Mouse (Mus musculus) adrenal gland, adult (tissue): ENCODE measurements around the gene Trak1.
A peak's percentile ranks its signal among the peaks of the same experiment; 100 is the strongest.

Experiments
- DNase-seq, 2 experiments: peaks; one replicate each; pipeline ENCODE4 v3.0.0; 2022 to 2023; ENCODE audit warnings: low spot score in 1 of 2; ENCODE audit not compliant: inconsistent age in 2 of 2

The Trak1 gene

DNA sequence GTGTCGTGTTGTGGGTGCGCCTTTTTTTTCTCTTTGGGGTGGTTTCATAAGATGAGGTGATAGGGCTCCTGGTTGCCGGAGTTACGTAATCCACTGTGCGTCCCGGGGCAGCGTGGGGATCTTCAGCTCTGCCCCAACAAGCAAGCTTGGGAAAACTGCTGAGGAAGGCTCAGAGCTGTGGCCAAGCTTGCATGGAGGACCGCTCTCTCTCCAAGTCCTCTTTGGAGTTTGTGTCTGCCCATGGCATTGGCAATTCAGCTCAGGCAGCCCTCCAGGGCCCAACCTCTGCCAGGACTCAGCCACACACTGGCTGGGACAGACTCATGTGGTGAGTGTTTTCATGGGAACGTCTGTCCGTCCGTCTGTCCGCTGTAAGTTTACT lies 69.6 kb downstream of the Trak1 start:
- DNase-seq = peak; percentile 55 to 85

GRCm38 (mm10) chr9:121369573-121369972 lies 72.3 kb downstream of the Trak1 start:
- DNase-seq = peak in 1 of 2 experiments; percentile 23

DNA sequence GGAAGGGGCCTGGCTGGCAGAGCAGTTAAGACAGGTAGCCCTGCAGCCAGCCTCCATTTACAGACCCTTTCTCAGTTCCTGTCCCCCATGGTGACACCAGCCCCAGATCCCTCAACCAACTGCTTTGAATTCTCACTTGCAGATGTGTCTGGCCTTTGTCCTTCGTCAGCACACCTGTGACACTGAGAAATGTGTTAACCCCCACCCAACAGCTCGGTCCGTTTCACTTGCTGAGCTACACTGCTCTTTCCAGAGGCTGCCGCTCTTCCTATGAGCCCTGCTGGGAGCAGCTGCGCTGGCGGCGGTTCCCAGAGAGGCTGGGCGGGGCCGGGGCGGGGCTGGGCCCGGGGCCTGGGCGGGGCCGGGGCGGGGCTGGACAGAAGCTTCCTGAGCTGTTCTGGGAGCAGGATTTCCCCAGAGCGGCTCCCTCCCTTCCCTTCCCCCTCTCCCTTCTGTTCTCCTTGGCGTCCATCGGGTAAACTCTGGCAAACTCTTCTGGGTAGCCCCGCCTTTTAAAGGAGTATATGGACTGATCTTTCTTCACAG lies 74.1 kb downstream of the Trak1 start:
- peak; percentile 77 to 89 for DNase-seq

- DNase-seq = no peak
These were observed 74.8 kb downstream of the Trak1 start for GRCm38 (mm10) chr9:121371946-121372646.

GRCm38 (mm10) chr9:121373107-121373506 lies 75.8 kb downstream of the Trak1 start:
- DNase-seq = peak in 1 of 2 experiments; percentile 22

- DNase-seq = peak in 1 of 2 experiments; percentile 26
These were observed 76.2 kb downstream of the Trak1 start for GRCm38 (mm10) chr9:121373512-121373911.

- peak; percentile 49 to 83 for DNase-seq
These were observed 77.0 kb downstream of the Trak1 start for GRCm38 (mm10) chr9:121374076-121374863.

DNA sequence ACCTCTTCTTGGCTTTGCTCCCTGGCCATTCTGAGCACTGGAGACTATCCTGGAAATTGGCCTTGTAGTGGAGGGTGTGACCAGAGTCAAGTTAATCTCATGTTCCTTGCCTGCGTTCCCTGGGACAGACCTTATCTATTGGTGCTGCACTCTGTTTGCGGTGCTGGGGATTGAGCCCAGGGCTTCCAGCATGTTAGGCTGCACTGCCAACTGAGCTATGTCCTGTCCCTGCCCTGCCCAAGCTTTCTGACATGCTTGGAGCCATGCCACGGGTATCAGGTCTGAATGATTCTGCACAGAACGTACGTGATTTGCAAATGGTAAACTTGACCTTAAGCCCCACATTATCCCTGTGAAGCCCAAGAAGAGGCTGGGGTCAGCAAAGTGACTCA lies 77.6 kb downstream of the Trak1 start:
- DNase-seq = no peak

GRCm38 (mm10) chr9:121376094-121376493 lies 78.8 kb downstream of the Trak1 start:
- DNase-seq = peak in 1 of 2 experiments; percentile 31

DNA sequence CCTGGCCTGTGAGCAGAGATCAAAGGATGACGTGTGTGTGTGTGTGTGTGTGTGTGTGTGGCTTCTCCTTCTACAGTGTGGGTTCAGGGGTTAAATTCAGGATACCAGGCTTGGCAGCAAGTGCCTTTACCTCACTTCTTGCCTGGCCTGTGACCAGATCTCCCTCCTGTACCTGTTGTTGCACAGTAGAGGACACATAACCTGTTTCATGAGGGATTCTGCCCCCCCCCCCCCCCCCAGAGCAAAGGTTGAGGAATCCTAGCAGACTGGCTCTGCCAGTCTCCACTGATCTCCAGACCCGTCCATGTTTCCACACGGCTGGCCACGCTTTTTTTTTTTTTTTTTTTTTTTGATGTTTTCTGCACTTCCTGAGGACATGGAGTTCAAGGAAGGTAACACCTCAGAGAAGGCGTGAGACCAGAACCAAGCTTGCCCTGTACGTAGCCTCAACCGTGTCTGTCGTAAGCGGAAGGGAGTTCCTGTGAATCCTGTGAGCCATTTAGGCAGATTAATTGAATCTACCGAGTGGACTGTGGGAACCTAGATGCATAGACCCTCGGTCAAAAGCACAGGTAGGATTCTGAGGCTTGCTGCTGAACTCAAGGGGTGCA lies 83.1 kb downstream of the Trak1 start:
- DNase-seq = no peak

GRCm38 (mm10) chr9:121381678-121382297 lies 84.5 kb downstream of the Trak1 start:
- DNase-seq = no peak

DNA sequence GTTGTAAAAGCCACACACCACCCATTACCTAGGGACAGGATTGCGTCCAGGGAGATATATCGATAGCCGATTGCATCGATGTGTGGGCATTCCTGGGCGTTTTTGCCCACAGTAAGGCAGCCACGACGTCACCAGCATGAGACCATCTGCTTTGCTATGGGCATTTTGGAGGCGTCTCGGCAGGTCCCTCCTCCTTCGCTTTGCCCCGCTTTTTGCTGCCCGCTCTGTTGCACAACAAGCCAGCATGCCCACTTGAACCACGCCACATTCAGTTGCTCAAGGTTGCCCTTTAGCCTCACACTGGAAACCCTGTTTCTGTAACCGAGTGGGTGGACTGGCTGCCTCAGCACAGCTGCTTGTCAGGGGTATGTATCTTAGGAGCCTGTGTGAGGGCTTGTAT lies 85.3 kb downstream of the Trak1 start:
- no peak for DNase-seq

DNA sequence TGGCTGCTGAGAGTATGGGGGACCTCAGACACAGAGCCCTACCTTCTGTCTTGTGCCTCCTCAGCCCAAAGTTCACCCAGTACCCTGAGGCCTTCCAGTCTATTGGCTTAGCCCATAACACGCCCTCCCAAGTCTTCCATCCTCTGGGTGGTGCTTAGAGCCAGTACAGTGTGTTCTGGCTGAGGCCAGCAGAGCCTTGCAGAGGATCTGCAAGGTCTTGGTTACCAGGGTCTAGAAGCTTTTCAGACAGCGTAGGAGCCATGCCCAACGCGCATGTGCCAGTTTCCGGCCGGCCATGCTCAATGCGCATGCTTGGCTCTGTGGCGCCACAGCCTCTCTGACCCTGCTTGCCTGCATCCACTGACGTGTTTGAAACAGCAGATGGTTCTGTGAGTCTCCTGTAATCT lies 85.9 kb downstream of the Trak1 start:
- peak; percentile 47 to 65 for DNase-seq

- DNase-seq = no peak
These were observed 87.3 kb downstream of the Trak1 start for GRCm38 (mm10) chr9:121384620-121385019.

DNA sequence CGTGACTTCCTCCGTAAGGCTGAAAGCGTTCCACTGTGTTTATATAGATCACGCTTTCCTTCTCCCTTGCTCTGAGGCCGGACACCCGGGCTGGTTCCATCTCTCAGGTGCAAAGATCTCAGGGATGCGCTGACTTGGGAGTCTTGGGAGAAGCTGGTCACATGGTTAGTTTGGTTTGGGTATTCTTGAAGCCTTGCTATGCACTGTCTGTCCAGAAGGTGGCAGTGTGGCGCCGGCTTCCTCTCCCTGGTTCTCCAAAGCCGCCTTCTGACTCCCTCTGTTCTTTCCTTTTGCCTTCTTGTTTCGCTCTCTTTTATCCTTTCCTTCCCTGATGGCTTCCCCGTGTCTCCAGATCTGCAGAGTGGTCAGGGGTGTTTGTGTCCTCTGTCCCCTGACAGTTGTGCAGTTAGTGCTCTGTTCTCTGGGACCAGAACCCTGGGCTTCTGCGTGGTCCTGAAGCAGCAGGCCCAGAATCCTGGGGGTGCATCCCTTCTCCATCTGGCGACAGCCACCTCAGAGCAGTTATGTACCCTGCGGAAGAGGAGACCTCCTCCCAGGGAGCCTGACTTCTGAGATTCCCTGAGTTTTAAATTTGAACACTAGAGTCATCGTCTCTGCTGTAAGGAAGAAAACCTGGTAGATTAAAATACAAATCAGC lies 87.9 kb downstream of the Trak1 start:
- peak; percentile 71 to 92 for DNase-seq

GRCm38 (mm10) chr9:121385749-121386350 lies 88.5 kb downstream of the Trak1 start:
- DNase-seq = no peak

DNA sequence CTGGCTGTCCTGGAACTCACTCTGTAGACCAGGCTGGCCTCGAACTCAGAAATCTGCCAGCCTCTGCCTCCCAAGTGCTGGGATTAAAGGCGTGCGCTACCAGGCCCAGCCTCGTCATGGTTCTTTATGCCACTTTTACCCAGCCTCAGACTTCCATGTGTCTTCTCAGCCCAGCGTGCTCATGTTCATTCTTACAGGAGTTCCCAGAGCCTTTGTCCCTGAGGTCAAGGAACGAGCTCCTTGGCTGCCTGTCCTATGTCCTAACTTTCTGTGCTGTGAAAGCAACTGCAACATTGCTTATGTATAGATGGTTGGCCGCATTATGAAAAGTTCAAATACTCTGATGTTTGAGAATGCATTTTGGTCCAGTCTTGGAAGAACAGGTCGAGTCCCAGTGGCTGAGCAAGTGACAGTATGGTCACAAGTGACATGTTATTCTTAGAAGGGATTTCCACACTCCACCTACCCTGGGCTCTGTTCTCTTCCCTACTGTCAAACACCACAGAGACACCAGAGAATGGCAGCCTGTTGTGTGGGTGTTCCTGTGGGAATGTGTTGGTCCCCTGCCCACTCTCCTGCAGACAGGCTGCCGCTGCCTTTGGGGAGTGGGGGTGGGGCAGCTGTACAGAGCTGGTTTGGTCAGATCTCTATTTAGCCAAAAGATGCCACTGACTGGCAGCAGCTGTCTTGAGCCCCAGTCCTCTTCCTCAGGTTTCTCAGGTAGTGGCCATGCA lies 90.4 kb downstream of the Trak1 start:
- DNase-seq = no peak

GRCm38 (mm10) chr9:121388273-121388931 lies 91.1 kb downstream of the Trak1 start:
- DNase-seq = no peak

GRCm38 (mm10) chr9:121389258-121389657 lies 92.0 kb downstream of the Trak1 start:
- DNase-seq = peak in 1 of 2 experiments; percentile 23
